Mouse (Mus musculus) 416B (cell line): ENCODE measurements around the gene Pim1.

Experiments used
- DNase-seq: peaks from one replicate; pipeline ENCODE4 v3.0.0; 2011; ENCODE audit warnings: low read depth

Pim1 gene

DNA sequence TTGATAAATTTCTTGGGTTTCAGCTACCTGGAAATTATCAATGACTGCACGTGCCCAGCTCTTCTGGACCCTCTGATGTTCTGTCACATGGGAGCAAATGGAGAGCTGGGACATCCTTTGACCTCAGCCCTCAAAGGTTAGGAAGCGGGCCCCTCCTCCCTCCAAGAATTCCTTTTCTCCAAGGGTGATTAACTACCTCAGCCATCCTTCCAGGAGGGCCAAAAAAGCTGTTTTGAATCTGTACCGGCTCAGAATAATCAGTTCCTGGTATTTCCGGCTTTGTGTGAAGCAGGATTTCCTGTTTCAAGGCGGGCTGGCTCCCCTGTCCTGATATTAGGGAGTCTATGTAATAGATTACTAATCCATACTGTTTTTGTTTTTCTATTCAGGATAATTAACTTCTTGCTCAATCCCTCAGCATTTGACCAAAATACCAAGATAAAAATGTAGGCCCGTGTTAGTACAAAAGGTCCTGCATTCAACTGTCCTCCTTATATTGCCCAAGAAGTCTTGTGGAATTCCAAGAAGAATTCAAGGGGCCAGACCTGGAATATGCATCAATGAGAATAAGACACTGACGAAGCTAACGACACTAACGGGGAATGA is 25.0 kb upstream of the Pim1 start:
- no peak for DNase-seq

DNA sequence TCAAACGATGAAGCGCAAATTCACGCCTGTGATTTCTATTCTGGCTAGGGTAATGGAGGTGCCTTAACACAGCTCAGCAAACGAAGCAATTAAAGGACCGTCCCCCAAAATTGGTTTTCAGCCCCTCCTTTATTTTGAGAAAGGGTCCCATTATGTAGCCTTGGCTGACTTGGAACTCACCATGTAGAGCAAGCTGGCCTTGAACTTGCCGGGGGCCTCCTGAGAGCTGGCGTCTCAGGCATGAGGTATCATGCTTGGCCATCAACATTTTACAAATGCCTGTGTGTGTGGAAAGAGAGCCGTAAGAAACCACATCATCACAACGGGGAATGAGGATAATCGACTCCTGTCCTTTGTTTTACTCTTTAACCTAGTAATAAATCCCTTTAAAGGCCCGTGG is 23.5 kb upstream of the Pim1 start:
- DNase-seq = no peak

DNA sequence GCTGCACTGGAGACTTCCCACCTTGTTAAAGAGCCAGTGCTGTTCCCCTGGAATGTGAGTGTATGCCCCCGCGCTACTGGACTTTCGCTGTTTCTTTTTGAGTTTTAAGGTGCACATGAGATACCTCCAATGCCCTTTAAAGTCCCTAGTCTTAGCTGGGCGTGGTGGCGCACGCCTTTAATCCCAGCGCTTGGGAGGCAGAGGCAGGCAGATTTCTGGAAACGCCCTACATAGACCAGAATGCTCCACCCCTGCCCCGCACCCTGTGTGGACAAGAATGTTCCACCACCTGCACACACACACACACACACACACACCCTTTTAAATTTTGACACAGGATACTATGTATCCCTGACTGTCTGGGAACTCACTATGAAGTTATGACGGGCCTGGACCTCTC is 17.1 kb upstream of the Pim1 start:
- no peak for DNase-seq

DNA sequence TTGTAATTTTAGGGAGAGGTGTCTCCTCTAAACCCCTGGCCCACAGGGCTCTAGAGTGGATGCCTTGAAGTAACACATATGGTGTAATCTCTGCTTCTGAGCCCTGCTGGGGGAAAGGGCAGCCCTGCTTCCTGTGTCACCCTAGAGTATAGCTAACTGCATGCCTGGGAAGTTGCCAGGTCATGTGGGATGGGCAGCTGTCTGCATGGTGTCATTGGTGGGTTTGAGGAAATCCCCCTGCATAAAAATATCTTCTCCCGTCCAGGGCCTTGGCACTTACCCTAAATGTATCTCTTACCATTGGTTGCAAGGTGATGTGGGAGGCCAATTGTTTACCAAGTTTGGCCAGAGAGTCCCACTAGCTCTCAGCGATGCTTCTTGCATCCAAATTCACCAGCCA is 16.5 kb upstream of the Pim1 start:
- DNase-seq = no peak

DNA sequence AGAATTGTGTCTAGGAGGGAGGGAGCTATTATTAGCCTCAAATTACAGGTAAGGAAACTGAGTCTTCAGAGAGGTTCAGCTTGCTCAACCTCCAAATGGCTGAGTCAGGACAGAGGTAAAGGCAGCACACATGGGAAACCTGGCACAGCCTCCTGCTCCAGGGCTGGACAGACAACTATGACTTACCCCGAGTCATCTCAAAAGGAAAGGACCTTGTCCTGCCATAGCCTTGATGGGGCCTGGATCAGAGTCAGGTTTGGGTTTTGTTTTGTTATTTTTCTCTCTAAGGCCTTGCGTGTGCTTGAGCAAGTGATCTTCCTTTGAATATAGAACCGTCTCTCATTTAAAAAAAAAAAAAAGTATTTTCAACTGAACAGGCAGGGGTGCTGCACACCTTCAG is 15.4 kb upstream of the Pim1 start:
- DNase-seq = no peak

DNA sequence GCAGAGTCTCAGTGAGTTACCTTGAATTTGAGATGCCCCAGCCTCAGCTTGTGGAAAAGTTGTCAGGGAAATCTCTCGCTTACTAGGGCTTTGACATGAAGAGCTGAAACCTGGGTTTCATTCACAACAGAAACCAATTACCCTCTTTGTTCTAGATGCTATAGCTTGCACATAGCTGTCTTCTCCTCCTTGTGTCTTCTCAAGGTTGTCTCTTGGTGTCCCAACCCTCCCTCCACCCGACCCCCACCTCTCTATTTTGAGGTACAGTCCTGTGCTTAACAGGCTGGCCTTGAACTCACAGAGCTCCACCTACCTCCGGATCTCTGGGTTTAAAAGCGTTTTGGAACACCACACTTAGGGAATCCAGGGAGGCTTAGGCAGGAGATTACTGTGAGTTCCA is 14.1 kb upstream of the Pim1 start:
- no peak for DNase-seq

DNA sequence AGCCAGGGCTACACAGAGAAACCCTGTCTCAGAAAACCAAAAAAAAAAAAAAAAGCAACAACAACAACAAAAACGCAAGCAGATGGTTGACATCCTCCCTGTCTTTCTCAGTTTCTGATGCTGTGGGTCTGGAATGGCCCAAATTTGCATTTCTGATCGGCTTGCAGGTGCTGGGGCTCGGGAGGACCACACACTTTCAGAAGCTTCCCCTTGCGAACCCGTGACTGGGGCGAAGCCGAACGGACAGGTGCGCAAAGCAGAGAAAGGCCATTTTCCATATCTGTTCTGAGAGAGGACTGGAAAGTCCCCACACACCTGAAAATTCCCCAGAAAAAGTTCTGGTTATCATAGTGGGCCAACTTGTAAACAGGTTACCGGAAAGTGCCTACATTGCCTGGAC is 13.2 kb upstream of the Pim1 start:
- no peak for DNase-seq

DNA sequence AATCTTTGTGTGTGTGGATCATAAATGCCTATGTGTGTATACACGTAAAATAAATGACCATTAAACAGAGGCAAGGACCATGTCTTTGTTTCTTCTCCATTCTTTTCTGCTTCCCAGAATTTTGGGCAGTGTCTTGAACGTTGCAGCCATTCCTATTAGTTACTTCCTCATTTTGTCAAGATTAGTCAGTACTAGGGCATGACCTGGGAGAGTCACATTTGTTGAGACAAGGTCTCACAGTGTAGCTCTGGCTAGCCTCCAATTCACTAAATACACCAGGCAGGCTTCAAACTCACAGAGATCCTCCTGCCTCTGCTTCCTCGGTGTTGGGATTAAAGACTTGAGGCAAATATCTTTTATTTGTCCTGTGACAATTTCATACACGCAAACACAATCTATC is 12.3 kb upstream of the Pim1 start:
- peak; percentile 66 for DNase-seq

DNA sequence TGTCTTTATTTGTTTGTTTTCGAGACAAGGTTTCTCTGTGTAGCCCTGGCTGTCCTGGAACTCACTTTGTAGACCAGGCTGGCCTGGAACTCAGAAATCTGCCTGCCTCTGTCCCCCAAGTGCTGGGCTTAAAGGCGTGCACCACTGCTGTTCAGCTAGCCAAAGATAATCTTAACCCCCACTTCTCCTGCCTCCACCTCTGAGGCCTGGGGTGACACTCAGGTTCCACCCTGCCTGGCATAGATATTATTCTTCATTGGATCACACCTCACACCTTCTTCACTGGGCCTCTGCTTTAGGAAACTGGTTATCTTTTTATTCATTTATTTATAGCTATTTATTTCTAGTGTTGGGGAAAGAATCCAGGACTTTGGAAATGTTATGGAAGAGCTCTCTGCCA is 10.3 kb upstream of the Pim1 start:
- DNase-seq = no peak

DNA sequence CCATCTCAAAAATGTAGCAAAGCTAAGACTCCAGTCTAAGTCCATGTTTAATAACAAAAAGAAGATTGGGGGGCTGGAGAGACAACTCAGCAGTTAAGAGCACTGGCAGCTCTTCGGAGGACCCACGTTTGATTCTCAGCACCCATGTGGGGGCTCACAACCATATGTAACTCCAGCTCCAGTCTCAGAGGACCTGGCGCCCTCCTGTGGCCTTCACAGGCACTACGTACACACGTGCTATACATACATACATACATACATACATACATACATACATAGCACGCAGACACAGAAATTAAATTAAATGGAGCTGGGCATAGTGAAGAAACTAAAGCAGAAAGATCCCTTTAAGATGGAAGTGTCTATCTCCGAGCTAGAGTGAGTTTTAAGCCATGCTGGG is 7.9 kb upstream of the Pim1 start:
- no peak for DNase-seq

DNA sequence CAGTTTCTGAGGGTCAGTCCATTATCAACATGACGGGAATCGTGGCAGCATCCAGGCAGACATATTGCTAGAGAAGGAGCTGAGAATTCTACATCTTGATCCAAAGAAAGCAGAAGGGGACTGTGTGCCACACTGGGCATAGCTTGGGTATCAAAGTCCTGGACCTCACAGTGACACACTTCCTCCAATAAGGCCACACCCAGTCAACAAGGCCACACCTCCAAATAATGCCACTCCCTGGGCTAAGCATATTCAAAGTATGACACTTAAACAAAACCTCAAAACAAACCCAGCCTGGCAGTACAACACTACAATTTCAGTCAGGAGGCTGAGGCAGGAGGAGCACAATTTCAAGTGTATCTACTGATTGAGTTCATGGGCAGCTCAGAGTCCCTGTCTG is 7.3 kb upstream of the Pim1 start:
- no peak for DNase-seq

DNA sequence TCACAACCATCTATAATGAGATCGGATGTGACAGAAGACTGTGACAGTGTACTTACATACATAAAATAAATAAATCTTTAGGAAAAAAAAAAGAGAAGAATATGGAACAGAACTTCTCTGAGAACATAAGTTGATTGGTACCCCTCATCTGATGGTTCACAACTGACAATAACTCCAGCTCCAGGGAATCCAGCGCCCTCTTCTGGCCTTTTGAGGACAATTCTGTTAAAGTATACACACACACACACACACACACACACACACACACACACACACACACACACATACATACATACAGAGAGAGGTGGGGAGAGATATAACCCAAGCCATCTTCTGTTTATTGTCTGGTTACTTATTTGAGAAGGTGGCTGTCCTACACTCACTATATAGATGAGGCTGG is 6.1 kb upstream of the Pim1 start:
- DNase-seq = no peak

DNA sequence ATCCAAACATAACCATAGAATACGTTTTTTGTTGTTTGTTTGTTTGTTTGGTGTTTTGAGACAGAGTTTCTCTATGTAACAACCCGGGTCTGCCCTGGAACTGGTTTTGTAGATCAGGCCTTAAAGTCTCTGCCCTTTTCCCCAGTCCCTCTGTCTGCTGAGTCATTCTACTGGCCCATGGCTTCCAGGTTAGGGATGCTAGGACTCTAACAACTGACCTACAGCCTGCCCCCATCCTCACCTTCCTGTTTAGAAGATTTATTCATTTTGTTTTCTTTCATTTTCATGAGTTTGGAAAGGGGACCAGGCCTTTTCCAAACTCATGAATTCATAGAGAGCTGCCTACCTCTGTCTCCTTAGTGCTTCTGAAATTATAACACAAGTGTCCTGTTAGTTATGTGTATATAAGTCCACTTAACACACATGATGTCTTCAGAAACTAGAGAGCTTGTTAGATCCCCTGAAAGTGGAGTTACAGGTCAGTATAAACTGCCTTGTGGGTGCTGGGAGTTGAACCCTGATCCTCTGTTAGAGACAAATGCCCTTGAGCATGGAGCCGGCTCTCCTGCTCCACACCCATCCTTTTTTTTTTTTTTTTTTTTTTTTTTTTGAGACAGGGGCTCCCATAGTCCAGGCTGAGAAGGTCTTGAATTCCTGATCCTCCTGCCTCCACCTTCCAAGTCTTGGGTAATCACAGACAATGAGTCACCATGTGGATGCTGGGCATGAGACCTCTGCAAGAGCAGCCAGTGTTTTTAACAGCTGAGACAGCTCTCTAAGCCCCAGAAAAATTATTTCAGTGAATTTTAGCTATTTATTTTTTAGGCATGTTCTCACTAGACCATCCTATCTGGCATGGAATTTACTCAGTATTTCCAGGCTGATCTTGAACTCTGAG is 5.0 kb upstream of the Pim1 start:
- DNase-seq = peak; percentile 53

DNA sequence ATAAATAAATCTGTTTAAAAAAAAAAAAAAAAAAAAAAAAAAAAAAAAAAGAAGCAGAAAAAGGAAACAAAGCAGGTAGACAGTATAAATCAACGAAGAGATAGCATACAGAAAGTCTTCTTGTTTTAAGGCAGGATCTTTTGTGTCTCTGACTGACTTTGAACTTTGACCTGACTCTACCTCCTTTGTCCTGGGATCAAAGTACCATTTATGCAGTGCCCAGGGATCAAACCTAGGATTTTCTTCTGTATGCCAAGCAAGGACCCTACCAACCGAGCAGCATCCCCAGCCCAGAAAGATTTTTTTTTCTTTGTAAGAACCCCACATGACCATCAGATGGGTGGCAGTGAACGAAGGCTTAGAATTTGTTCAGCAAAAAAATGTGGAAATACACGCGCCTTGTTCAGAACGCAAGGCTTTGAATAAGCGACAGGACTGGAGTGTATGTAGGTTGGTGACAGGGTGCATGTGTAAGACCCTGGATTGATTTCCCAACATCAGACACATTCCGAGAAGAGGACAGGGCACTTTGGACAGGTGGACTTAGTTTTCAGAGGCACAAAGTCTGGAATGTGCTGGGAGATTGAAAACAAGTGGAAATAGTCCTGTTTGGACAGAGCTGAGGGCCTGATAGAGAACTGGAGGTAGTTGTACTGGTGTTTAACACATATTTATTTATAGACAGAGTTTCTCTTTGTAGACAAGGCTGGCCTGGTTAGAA is 2.1 kb upstream of the Pim1 start:
- no peak for DNase-seq

DNA sequence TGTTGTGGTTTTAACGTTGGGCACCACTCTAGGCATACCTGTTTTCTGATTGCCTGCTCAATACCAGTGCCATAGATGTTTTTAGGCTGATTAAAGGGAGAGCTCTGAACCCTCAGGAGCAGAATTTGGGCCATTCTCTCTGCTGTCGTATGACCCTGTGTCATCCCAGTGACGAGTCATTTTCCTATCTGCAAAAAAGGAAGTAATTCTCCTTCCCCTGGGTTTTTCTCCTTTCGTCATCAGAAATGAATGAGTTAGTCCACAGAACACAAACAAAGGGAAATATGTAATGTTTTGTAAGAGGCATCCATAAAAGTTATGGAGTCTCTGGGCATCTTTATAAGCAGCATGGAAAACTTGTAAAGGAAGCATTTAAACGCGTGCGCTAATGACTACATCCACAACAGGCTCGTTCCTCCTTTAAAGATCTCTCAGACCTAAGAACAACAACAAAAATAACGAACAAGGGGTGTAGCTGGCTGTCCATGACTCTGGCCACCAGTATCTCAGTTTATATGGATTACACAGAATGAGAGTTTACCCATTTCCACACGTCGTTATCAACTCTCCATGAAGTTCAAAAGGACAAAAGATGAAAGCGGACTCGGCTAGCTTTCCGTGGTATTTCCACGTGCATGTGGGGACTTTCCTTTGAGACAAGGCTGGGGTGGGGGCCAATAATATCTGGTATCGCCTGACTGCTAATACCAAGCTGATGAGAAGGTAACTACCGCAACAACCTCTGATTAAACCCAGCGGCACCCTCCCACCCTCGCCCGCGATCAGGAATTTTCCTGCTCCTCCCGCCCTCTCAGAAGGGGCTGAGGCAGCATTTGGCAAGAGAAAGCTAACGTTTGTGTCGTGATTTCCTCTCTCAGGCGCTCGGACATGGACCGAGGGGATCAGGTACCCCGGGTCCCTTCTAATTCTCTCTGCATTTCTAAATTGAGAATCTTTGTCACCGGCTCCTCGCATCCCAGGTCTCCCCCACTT is 1.3 kb upstream of the Pim1 start:
- peak; percentile 92 for DNase-seq

DNA sequence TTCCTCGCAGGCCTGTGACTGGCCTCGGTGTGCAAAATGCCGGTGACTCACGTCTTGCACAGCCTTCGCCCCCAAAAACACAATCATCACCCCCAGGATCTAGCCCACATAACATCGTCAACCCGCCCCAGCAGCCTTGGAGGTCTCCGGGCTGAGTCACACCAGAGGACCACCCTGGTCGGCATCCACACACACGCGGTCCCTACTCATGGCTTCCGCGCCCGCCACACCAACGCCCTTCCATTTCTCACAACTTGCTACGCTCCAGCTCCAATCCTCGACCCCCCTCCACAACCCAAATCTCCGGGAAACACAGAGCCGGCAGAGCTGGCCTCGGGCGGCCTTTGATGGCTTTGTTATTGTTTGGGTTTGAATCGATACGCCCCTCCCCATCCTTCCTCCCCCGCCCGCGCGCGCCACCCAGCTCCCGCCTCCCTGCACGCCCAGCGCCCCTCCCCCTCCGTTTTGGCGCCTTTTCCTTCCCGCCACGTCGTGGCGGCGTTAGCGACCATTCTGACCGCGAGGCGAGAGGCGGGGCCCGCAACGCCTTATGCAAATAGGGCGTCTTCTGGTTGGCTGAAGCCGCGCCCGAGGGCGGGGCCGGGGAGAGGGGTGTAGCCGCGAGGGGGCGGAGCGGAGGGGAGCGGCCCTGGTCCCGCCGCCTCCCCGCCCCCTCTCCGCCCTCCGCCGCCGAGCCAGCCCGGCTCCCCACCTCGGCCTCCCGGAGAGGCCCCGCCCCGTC is 411 bp upstream of the Pim1 start:
- peak; percentile 99 for DNase-seq

DNA sequence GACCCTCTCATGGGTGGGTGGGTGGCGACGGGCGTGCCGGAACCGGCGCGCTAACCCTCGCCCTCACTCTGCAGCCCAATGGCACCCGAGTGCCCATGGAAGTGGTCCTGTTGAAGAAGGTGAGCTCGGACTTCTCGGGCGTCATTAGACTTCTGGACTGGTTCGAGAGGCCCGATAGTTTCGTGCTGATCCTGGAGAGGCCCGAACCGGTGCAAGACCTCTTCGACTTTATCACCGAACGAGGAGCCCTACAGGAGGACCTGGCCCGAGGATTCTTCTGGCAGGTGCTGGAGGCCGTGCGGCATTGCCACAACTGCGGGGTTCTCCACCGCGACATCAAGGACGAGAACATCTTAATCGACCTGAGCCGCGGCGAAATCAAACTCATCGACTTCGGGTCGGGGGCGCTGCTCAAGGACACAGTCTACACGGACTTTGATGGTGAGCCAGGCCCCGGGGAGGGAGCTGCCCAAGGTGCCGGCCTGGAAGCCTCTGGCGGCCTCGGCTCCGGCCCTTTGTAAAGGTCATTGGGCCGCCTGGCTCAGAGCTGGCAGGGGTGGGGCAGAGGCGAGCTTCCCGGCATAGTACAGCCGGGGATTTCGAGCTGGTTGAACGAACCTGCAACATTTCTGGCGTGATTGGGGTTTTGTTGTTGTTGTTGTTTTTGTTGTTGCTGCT is 1.2 kb downstream of the Pim1 start:
- DNase-seq = peak; percentile 54

DNA sequence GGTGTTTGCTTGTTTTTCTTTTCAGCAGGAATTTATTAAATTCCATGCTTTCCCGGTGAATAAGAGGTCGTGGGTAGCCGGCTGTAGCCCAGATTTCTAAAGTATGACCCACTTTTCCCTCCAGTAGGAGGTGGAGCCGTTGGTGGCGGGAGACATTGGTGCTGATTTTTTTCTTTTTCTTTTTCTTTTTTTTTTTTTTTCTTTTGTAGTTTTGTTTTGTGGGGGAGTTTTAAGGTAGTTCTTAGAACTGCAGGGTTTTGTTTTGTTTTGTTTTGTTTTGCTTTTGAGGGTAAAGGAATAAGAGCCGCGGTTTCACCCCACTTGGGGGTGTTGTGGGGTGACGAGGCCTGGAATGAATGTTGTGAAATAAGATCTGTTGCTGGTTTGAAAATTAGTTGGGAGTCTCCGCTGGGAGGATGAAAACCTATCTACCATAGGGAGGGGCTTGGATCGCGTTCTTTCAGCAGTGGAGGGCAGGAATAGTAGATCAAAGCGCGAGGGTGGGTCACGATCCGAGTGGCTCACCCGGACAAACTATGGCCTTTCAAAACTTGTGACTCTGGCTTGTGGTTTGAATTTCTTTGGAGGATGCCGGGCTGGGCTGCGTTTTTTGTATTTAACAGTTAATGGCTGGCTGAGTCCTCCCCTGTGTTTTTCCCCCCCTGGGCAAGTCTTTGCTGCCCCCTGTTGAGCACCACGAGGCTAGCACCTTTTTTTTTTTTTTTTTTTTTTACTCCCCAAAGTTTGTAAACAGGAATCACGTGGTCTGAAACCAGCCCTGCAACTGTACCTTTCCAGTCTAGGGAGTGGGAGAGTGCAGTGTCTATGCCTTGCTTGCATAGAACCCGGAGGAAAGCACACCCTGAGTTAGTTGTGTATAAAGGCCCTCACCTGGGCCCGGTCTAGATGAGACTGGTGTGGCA is 2.0 kb downstream of the Pim1 start:
- DNase-seq = peak; percentile 95

DNA sequence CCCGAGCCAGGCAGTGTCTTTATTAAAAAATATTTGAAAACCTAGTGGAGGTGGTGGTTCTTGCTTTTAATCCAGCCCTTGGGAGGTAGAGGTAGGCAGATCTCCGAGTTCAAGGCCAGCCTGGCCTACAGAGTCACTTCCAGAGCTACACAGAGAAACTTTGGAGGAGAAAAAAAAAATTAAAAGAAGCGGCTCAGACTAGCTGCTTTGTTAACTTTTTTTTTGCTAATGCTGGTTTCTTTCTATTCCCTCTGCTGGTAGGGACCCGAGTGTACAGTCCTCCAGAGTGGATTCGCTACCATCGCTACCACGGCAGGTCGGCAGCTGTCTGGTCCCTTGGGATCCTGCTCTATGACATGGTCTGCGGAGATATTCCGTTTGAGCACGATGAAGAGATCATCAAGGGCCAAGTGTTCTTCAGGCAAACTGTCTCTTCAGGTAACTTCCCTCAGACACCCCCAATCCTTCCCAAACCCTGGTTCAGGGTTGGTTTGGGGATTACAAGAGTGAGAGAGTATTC is 3.0 kb downstream of the Pim1 start:
- no peak for DNase-seq
